Mouse (Mus musculus) thymus, postnatal 0 days (tissue): ENCODE results near the gene Ccdc57. TPM values are rescaled to one million over a fixed set of nuclear protein-coding genes. Genes with fewer than 3 reads are reported as not detected.
"Not testable (repeated sequence)": the region's sequence is repeated elsewhere in the genome, so short reads cannot be mapped to it uniquely, and the experiment has no call there.

Experiments
- DNase-seq: peaks from one replicate; pipeline ENCODE4 v3.0.0-alpha.2; 2015; ENCODE audit warnings: low spot score
- polyA plus RNA-seq: library from polyadenylated mRNA; unstranded; fragments of >200 nt; fragmentation: Nextera tagmentation; extraction: Ambion mirVana; gene quantifications from 2 replicates; pipeline ENCODE4 v1.2.1, GENCODE M21; 2015

Ccdc57 gene
- polyA plus RNA-seq, 1 experiment from 2014 or later = 1.9 TPM

GRCm38 (mm10) chr11:120852083-120852935 is 80.4 kb downstream of the Ccdc57 start:
- DNase-seq = peak; percentile 51

DNA sequence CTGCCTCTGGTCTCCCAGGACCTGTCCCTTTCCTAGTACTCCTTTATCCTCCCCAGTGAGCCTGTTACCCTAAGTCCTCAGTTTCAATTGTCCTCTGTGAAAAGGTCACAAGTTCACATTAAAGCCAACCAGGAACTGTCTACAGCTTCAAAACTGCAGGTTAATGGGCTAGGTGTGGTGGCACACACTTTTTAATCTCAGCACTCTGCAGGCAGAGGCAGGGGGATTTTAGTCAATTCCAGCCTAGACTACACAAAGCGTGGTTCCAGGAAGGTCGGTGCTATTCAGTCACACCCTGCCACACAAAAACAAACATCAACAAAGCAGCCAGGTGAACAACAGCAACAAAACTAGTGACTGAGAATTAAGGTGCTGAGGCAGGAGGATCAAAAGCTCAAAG is 81.1 kb downstream of the Ccdc57 start:
- no peak for DNase-seq

DNA sequence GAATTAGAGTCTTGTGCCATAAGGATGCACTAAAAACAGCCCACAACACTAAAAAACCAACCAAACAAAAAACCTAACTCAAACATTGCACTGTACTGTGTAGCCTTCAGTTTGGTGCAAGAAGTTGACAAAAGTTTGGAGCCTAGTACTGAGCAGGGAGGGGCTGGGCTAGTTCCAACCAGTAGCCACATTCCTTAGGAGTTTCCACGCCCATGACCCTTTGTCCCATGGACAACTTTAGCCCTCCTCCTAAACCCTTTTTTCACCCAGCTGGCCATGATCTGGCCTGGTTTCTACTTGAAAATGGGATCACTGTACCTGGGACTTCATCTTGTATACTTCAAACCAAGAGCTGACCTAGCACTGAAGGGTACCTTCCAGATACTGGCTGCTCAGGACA is 81.5 kb downstream of the Ccdc57 start:
- DNase-seq = no peak

- no peak for DNase-seq
Measured at GRCm38 (mm10) chr11:120850331-120851030, 82.2 kb downstream of the Ccdc57 start.

DNA sequence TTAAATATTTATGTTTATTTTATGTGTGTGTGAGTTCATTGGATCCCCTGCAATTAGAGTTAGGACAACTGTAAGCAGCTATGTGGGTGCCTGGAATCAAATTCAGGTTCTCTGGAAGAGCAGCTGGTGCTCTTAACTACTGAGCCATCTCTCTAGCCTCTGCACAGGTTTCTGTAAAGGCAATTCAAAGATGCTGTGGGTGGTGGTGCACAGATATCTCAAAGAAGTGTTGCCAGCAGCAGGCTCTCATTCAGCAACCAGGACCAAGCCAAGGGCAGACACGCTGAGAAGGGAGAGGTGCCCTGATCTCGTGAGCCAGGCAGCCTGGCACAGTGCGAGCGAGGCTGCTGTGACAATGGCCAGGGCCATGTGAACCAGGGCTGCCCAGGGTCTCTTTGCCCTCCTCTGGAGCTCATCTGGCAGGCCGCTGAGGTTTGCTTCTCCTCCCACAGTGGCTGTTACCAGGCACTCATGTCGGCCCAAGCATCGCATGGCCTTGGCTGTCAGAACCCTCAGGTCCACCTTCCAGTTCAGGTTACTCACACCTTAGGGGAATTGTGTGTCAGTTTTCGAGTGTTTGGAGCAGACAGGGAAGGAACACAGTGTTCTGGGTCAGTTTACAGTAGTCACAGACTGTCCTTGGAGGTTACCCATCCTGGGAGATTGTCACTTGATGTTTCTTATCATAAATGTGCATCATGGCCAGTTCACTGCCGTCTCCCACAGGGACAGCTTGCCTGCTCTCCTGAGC is 85.8 kb downstream of the Ccdc57 start:
- DNase-seq = no peak

DNA sequence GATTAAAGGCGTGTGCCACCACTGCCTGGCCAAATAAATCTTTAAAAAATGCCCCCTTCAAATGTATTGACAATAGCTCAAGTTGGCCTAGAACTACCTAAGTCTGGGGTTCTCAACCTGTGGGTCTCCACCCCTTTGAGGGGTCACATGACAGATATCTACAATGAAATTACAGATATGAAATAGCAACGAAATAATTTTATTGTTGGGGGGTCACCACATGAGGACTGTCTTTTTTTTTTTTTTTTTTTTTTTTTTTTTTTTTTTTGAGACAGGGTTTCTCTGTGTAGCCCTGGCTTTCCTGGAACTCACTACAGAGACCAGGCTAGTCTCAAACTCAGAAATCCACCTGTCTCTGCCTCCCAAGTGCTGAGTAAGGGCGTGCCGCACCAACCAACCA is 88.3 kb downstream of the Ccdc57 start:
- DNase-seq = no peak

GRCm38 (mm10) chr11:120833555-120834280 is 99.0 kb downstream of the Ccdc57 start:
- DNase-seq = no peak

DNA sequence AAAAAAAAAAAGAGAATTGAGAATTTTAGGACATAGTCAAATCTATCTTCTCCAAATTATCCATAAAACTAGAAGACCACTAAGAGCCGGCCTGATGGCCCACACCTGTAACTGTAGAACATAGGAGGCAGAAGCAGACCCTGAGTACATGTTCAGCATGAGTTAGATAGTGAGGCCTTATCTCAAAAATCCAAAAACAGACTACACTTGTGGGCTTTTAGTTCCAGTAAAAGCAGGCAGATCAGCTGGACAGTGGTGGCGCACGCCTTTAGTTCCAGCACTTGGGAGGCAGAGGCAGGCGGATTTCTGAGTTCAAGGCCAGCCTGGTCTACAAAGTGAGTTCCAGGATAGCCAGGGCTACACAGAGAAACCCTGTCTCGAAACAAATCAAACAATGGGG is 99.7 kb downstream of the Ccdc57 start:
- DNase-seq = not testable (repeated sequence)

DNA sequence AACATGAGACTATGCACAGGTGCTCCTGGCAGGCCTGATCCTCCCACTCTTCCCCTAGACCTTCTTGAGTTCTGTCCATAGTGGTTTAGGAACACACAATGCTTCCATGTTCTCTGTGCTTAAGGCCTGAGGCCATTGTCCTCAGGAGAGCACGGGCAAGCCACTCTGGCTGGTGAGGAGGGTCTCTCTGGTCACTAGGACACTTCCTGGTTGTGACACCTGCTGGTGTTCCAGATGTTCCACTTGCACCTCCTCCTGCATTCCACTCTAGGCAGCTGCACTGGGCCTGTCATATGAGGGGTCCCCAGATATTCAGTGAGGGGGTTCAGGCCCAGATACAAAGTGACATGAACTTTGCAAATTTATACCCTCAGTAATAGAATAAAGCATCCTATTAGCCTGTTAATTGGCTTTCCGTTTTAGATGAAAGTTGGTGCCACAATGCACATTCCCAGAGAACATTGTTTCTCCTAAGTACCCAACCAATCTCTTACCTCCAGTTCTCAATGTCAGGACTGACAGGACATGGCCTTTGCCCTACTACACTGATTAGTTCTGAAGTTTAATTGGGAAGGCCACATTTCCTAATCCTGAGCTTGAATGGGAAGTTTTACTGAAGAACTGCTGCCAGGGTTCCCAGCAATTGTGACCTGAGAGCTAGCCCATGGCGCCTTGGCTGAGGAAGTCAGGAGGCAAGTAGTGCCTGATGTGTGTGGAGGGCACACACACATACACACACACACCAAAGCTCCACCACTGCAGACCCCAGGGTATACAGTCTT is 100.8 kb downstream of the Ccdc57 start:
- DNase-seq = no peak

DNA sequence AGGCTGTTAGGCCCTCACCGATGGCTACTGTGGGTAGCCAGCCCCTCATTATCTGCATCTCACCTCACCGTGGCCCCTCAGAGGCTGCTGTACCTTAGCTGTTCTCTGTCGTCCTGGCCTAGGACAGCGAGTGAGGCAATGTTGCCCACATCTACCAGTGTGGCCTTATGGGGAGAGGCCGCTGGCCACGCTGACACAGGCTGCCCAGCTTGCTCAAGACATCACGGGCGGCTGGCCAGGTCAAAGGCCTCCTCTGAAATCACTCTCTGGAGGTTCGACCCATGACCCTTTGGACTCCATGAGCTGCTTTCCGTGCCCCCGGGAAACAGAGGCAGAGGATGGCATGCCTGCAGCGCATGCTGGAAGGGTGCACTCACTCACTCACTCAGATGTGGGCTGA is 102.0 kb downstream of the Ccdc57 start:
- DNase-seq = no peak

- no peak for DNase-seq
Measured at GRCm38 (mm10) chr11:120829757-120830532, 102.7 kb downstream of the Ccdc57 start.

- no peak for DNase-seq
Measured at GRCm38 (mm10) chr11:120828416-120828815, 104.3 kb downstream of the Ccdc57 start.

- no peak for DNase-seq
Measured at GRCm38 (mm10) chr11:120826016-120826953, 106.4 kb downstream of the Ccdc57 start.

- DNase-seq = peak; percentile 59
Measured at GRCm38 (mm10) chr11:120825289-120825863, 107.3 kb downstream of the Ccdc57 start.

- no peak for DNase-seq
Measured at GRCm38 (mm10) chr11:120824787-120825288, 107.8 kb downstream of the Ccdc57 start.

GRCm38 (mm10) chr11:120823956-120824786 is 108.5 kb downstream of the Ccdc57 start, which contains the start of gene Fasn:
TSS of gene Fasn (minus strand) at chr11:120824547.
- DNase-seq = peak; percentile 93

- peak; percentile 50 for DNase-seq
Measured at GRCm38 (mm10) chr11:120823551-120823947, 109.1 kb downstream of the Ccdc57 start.
